Mouse (Mus musculus) heart, embryonic 14.5 days (tissue): ENCODE measurements around the gene BC004004. TPM values are rescaled to one million over a fixed set of nuclear protein-coding genes. Genes with fewer than 3 reads are reported as not detected.
A peak's percentile ranks its signal among the peaks of the same experiment; 100 is the strongest.
"Not testable (repeated sequence)": the region's sequence is repeated elsewhere in the genome, so short reads cannot be mapped to it uniquely, and the experiment has no call there.

ENCODE experiments used
- ATAC-seq: fragments of 200-750 bp; cut with Nextera tagmentation; 2 replicates; pipeline ENCODE4 v1.8.0; 2017; ENCODE audit warnings: low read depth, moderate TSS enrichment; ENCODE audit not compliant: insufficient number of reproducible peaks, insufficient read depth, low FRiP score
- H3K27ac ChIP-seq, 2 experiments: fragments of 200-500 bp in 1 of 2; fragments of 300-500 bp in 1 of 2; sonication (generic) in 1 of 2; replicated peaks in 1 of 2; 2 replicates each; pipeline ENCODE4 v1.5.1; 2012 to 2014; ENCODE audit warnings: low read depth in 2 of 2, low read length in 2 of 2, control low read depth in 1 of 2, mild to moderate bottlenecking in 1 of 2, mixed read lengths in 1 of 2; ENCODE audit not compliant: control insufficient read depth in 1 of 2, insufficient read depth in 1 of 2
- H3K27me3 ChIP-seq: fragments of 300-500 bp; sonication (generic); 2 replicates; pipeline ENCODE4 v1.6.1; 2014; ENCODE audit warnings: mild to moderate bottlenecking, low read length, control low read depth; ENCODE audit not compliant: control insufficient read depth, insufficient read depth
- H3K36me3 ChIP-seq: fragments of 300-500 bp; sonication (generic); 2 replicates; pipeline ENCODE4 v1.6.1; 2014; ENCODE audit warnings: mild to moderate bottlenecking, control low read depth, low read length, mixed read lengths; ENCODE audit not compliant: control insufficient read depth, insufficient read depth
- H3K4me1 ChIP-seq, 2 experiments: fragments of 200-500 bp in 1 of 2; fragments of 300-500 bp in 1 of 2; sonication (generic) in 1 of 2; 2 replicates each; pipeline ENCODE4 v1.6.1; 2012 to 2014; ENCODE audit warnings: low read length in 2 of 2, control low read depth in 1 of 2, mixed read lengths in 1 of 2; ENCODE audit not compliant: control insufficient read depth in 2 of 2, insufficient read depth in 2 of 2
- H3K4me2 ChIP-seq: fragments of 300-500 bp; sonication (generic); 2 replicates; pipeline ENCODE4 v1.6.1; 2014; ENCODE audit warnings: mild to moderate bottlenecking, low read length
- H3K4me3 ChIP-seq, 2 experiments: fragments of 200-500 bp in 1 of 2; fragments of 300-500 bp in 1 of 2; sonication (generic) in 1 of 2; 2 replicates each; pipeline ENCODE4 v1.5.1; 2012 to 2014; ENCODE audit warnings: low read length in 2 of 2, mild to moderate bottlenecking in 2 of 2, control low read depth in 1 of 2, low read depth in 1 of 2, moderate library complexity in 1 of 2; ENCODE audit not compliant: control insufficient read depth in 1 of 2, insufficient read depth in 1 of 2
- H3K9ac ChIP-seq: fragments of 300-500 bp; sonication (generic); 2 replicates; pipeline ENCODE4 v1.6.1; 2014; ENCODE audit warnings: mild to moderate bottlenecking, low read length
- H3K9me3 ChIP-seq: fragments of 300-500 bp; sonication (generic); 2 replicates; pipeline ENCODE4 v1.6.1; 2016; ENCODE audit warnings: low read length, control low read depth; ENCODE audit not compliant: control insufficient read depth
- WGBS: fragments of 180-500 bp; shearing (Covaris S2); extraction: QIAGEN DNeasy Blood & Tissue Kit; methylation state at CpG from one replicate; pipeline ENCODE4 v1.1.7; 2014; 5-methylcytosine and 5-hydroxymethylcytosine counted together
- polyA plus RNA-seq: library from polyadenylated mRNA; unstranded; fragments of >200 nt; fragmentation: Nextera tagmentation; extraction: Ambion mirVana; gene quantifications from 2 replicates; pipeline ENCODE4 v1.2.1, GENCODE M21; 2014

The BC004004 gene
- polyA plus RNA-seq, 1 experiment from 2014 or later: 106 TPM

DNA sequence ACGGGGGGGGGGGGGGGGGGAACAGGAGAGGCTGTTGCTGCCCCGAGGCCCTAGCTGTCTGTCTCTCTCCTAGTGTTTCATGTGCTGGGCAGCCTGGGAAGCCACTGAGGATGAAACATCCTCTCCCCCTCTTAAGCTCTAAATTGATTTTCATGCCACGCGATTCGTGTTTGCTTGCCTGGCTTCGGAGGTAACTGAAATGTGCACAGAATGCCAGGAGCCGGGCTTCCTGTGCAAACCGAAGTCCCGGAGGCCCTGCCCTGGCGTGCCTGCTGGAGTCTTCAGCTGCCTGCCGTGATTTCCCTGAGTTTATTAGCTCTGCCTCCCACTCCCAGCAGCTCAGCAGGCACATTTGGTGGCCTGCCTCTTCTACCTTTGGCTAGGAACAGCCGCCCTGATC, 23.7 kb upstream of the BC004004 start:
- no peak overlapping the region for H3K4me2 ChIP-seq
- 41% methylated on average over 11 of the region's 12 CpGs for WGBS
- H3K9me3 ChIP-seq: no peaks in the 10 kb centered on the region
- peaks cover 3% of the 10 kb centered on the region for H3K36me3 ChIP-seq
- H3K4me1 ChIP-seq: peaks cover 31 to 32% of the 10 kb centered on the region in 2 experiments
- no peak overlapping the region for H3K27ac ChIP-seq
- no peak overlapping the region for H3K9ac ChIP-seq
- no peak for ATAC-seq
- H3K27me3 ChIP-seq: 0 out of 2 replicates have a peak, but pooled peaks cover 4% of the 10 kb centered on the region
- no peak overlapping the region for H3K4me3 ChIP-seq

DNA sequence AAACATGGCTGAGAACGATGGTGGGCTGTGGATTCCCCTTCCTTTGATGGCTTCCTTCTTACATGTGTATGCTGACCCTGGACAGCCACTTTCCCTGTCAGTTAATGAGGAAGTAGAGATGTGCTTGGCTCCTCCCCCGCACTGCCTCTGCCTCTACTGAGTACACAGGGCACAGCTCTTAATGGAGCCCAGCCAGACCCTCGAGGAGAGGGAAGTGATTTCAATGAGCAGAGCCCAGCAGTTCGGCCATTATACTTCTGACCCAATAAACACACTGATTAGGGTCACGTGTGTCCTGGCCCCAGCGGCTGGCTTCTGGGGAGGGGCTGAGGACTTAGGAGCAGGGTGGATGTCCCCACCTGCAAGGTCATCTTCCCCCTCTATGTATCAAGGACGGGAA, 22.9 kb upstream of the BC004004 start:
- Histone ChIP-seq H3K4me2 (no peak overlapping the region), H3K27me3 (0 out of 2 replicates have a peak, but pooled peaks cover 4% of the 10 kb centered on the region), H3K36me3 (peaks cover 10% of the 10 kb centered on the region), H3K4me1 (peaks cover 37 to 40% of the 10 kb centered on the region in 2 experiments), H3K4me3 (no peak overlapping the region), H3K9me3 (no peaks in the 10 kb centered on the region), H3K9ac (no peak overlapping the region), H3K27ac (no peak overlapping the region)
- 59% methylated on average over 7 of the region's 7 CpGs for WGBS
- ATAC-seq: no peak

DNA sequence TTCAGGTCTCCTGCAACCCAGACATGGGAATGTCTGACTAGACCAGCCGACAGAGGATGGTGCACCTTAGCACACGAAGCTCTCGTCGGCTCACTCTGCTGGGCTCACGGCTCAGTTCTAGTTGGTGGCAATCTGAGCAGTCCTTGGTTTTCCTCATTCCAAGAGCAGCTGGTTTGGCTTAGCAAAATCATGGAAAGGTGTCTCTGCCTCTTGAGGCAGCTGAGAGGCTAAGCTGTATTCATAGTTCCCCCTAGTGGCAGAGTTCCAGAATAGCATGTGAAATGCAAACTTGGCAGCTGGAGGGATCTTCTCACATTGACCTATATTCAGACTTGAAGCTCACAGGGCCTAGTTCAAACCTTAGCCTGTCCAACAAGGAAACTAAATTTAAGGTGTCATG, 22.0 kb upstream of the BC004004 start:
- 23% methylated on average over 5 of the region's 5 CpGs for WGBS
- Histone ChIP-seq H3K9me3 (no peaks in the 10 kb centered on the region), H3K4me2 (no peak overlapping the region), H3K4me3 (no peak overlapping the region), H3K27ac (no peak overlapping the region), H3K27me3 (0 out of 2 replicates have a peak, but pooled peaks cover 4% of the 10 kb centered on the region), H3K9ac (no peak overlapping the region), H3K4me1 (peaks cover 43 to 49% of the 10 kb centered on the region in 2 experiments), H3K36me3 (peaks cover 15% of the 10 kb centered on the region)
- ATAC-seq: no peak

DNA sequence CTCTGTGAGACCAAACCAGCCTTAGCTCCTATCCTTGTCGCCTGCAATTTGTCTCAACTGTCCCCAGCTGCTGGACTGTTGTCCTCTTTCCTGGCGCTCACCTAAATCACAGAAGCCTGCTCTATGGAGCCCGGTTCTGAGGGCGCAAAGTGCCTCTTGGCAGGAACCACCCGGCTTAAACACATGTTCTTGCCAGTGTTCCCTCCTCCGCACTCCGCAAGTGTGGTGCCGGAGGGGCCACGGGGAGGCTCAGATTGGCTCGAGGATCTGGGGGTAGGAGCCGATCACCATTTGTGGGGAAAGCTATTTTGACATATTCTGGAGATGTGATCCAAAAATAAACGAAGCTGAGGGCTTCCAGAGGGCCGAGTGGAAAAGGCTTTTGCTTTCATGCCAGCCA, 20.7 kb upstream of the BC004004 start:
- Histone ChIP-seq H3K4me3 (no peak overlapping the region), H3K36me3 (peaks cover 18% of the 10 kb centered on the region), H3K9me3 (no peaks in the 10 kb centered on the region), H3K4me1 (peaks cover 51 to 61% of the 10 kb centered on the region in 2 experiments), H3K9ac (peak overlapping the region; percentile 45; the same call in 1 of the 2 replicates), H3K27ac (peak overlapping the region; percentile 60 to 81), H3K27me3 (0 out of 2 replicates have a peak, but pooled peaks cover 4% of the 10 kb centered on the region), H3K4me2 (no peak overlapping the region)
- ATAC-seq: no peak
- WGBS: 45% methylated on average over 13 of the region's 13 CpGs

DNA sequence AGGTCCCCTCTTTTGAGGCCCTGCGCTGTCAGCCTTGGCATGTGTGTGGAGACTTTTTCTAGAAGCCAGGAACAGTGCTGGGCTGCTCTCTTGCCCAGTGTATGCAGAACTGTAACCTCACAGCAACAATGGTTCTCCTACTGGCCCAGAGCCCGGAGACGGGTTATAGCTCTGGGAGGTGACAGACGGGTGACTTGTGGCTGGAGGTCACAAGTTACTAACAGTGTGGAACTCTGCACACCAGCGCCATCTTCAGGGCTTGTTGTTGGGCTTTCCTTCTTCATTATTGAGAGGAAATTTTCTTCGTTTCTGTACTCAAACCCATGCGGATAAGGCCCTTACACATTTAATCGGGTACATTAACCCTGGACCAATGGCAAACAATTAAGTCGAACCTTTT, 19.1 kb upstream of the BC004004 start:
- peak overlapping the region; percentile 38; the same call in 1 of the 2 replicates for H3K9ac ChIP-seq
- no peak overlapping the region for H3K4me3 ChIP-seq
- peaks cover 24% of the 10 kb centered on the region for H3K36me3 ChIP-seq
- no peaks in the 10 kb centered on the region for H3K9me3 ChIP-seq
- H3K27me3 ChIP-seq: no peaks in the 10 kb centered on the region
- 47% methylated on average over 9 of the region's 9 CpGs for WGBS
- no peak for ATAC-seq
- H3K4me1 ChIP-seq: peaks cover 64 to 76% of the 10 kb centered on the region in 2 experiments
- H3K4me2 ChIP-seq: no peak overlapping the region
- H3K27ac ChIP-seq: peak overlapping the region; percentile 43 to 81

DNA sequence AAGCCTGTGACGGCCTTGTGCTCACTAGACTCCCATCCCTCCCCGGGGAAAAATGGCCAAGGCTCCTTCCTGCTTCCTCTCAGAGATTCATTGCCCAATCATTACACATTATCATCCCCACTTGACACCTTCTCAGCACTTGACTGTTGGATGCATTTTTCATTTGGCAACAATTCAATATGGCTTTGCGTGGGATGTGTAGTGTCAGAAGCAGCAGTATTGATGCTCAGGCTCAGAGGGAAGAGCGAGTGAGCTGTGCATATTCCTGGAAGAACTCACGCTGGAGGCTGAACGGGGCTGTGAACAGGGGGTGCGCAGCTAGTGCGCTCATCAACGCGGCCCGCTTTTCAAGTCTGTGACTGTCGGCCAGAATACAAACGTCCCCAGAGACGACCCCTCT, 17.6 kb upstream of the BC004004 start:
- ATAC-seq: not testable (repeated sequence)
- WGBS: 58% methylated on average over 14 of the region's 14 CpGs
- H3K9ac ChIP-seq: peak overlapping the region; percentile 61; the same call in 1 of the 2 replicates

DNA sequence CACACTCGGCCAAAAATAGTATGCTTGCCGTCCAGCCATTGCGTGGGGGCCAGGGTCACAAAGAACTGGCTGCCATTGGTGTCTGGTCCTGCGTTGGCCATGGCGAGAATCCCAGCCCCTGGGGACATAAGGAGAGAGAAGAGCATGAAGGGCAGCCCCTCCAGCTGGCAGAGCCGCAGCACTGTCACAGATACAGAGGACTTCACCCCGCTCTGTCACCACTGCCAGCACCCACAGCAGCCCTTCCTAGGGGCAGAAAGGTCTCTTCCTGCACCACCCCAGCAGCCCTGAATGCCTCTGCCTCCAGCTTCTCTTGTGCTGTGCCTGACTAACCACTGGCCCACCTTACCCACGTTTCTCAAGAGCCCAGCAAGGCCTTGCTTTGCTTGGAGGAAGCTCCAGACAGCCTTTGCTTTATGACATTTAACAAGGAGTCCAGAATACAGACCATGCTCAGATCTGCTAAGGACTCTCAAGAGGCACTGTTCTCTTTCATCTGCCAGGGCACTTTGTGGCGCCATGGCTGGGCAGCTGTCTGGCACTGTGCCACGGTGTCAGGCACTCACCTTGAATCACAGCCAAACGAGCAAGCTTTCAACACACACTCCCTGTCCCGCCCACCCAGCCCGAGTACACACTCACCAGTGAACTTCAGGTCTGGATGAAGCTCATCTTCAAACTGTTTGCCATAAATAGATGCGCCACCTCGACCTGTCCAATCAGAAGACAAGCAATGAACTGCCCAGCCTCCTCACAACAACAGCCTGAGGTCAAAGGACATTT, 16.8 kb upstream of the BC004004 start:
- H3K36me3 ChIP-seq: peaks cover 36% of the 10 kb centered on the region
- no peaks in the 10 kb centered on the region for H3K9me3 ChIP-seq
- peak overlapping the region; percentile 26 for H3K4me2 ChIP-seq
- peak overlapping the region; percentile 61; the same call in 1 of the 2 replicates for H3K9ac ChIP-seq
- no peaks in the 10 kb centered on the region for H3K27me3 ChIP-seq
- peak overlapping the region; percentile 91 to 92 for H3K27ac ChIP-seq
- peaks cover 74 to 93% of the 10 kb centered on the region in 2 experiments for H3K4me1 ChIP-seq
- WGBS: 35% methylated on average over 15 of the region's 15 CpGs
- H3K4me3 ChIP-seq: no peak overlapping the region
- ATAC-seq: peak; percentile 42

More for the DNA sequence above, 17.6 kb upstream of the BC004004 start:
- Histone ChIP-seq H3K4me1 (peaks cover 69 to 88% of the 10 kb centered on the region in 2 experiments), H3K27ac (peak overlapping the region; percentile 91 to 92), H3K36me3 (peaks cover 36% of the 10 kb centered on the region)
- not testable (repeated sequence) for H3K9me3 ChIP-seq, H3K4me2 ChIP-seq, H3K27me3 ChIP-seq, H3K4me3 ChIP-seq
